Mouse (Mus musculus) limb, embryonic 11.5 days (tissue): ENCODE results near the gene Fbxo5. TPM values are rescaled to one million over a fixed set of nuclear protein-coding genes. Genes with fewer than 3 reads are reported as not detected.

Experiments used
- ATAC-seq: fragments of 200-750 bp; cut with Nextera tagmentation; 2 replicates; pipeline ENCODE4 v1.8.0; 2017; ENCODE audit warnings: low read depth; ENCODE audit not compliant: insufficient number of reproducible peaks, low FRiP score, low TSS enrichment
- DNase-seq: peaks from one replicate; pipeline ENCODE4 v3.0.0-alpha.2; 2015; ENCODE audit warnings: low spot score
- H3K27ac ChIP-seq: fragments of 300-500 bp; sonication (generic); replicated peaks from 2 replicates; pipeline ENCODE4 v1.5.1; 2014; ENCODE audit warnings: low read depth, mild to moderate bottlenecking, low read length
- H3K27me3 ChIP-seq: fragments of 300-500 bp; sonication (generic); 2 replicates; pipeline ENCODE4 v1.6.1; 2014; ENCODE audit warnings: mild to moderate bottlenecking, low read length, mixed read lengths; ENCODE audit not compliant: control insufficient read depth, insufficient read depth
- H3K36me3 ChIP-seq: fragments of 300-500 bp; sonication (generic); 2 replicates; pipeline ENCODE4 v1.6.1; 2014; ENCODE audit warnings: mild to moderate bottlenecking, low read length, moderate library complexity, mixed read lengths; ENCODE audit not compliant: control insufficient read depth, insufficient read depth
- H3K4me1 ChIP-seq: fragments of 300-500 bp; sonication (generic); 2 replicates; pipeline ENCODE4 v1.6.1; 2014; ENCODE audit warnings: low read length, mixed read lengths; ENCODE audit not compliant: control insufficient read depth, insufficient read depth
- H3K4me2 ChIP-seq: fragments of 300-500 bp; sonication (generic); 2 replicates; pipeline ENCODE4 v1.6.1; 2014; ENCODE audit warnings: low read depth, mild to moderate bottlenecking, moderate library complexity; ENCODE audit not compliant: severe bottlenecking
- H3K4me3 ChIP-seq: fragments of 300-500 bp; sonication (generic); 2 replicates; pipeline ENCODE4 v1.5.1; 2014; ENCODE audit warnings: low read depth, low read length
- H3K9ac ChIP-seq: fragments of 300-500 bp; sonication (generic); 2 replicates; pipeline ENCODE4 v1.6.1; 2014; ENCODE audit warnings: mild to moderate bottlenecking, low read length
- H3K9me3 ChIP-seq: fragments of 300-500 bp; sonication (generic); 2 replicates; pipeline ENCODE4 v1.6.1; 2016; ENCODE audit warnings: low read length; ENCODE audit not compliant: control insufficient read depth
- WGBS: fragments of 180-500 bp; shearing (Covaris S2); extraction: QIAGEN DNeasy Blood & Tissue Kit; methylation state at CpG from one replicate; pipeline ENCODE4 v1.1.7; 2014; 5-methylcytosine and 5-hydroxymethylcytosine counted together
- polyA plus RNA-seq: library from polyadenylated mRNA; unstranded; fragments of >200 nt; fragmentation: Nextera tagmentation; extraction: Ambion mirVana; gene quantifications from 2 replicates; pipeline ENCODE4 v1.2.1, GENCODE M21; 2014

Fbxo5 gene
- polyA plus RNA-seq, 1 experiment from 2014 or later: 100 TPM

DNA sequence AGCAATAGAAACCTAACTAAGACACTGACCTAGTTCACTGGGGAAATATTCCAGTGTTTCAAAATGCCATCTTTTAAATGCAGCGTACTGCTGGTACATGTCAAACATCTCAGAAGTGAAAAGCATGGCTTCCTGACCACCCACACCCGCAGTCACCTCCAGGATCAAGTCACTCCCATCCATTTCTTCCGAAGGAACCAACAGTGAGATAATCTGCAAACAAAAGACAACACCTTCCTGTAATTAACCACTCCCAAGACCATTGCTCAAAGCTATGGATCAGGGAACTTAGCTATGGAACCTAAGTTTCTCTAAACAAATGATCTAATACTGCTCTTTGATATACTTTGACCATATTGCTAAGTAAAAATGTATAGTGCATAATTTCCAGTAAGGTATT, 13.4 kb upstream of the Fbxo5 start:
- DNase-seq (no peak), ATAC-seq (no peak)
- no peaks in the 10 kb centered on the region; the same call in 1 of the 2 replicates for H3K9me3 ChIP-seq
- no peaks in the 10 kb centered on the region for H3K27me3 ChIP-seq
- no peak overlapping the region for H3K4me3 ChIP-seq
- 94% methylated on average over 3 of the region's 3 CpGs for WGBS
- peaks cover 14% of the 10 kb centered on the region for H3K36me3 ChIP-seq
- H3K4me2 ChIP-seq: no peak overlapping the region
- peaks cover 2% of the 10 kb centered on the region; the same call in 1 of the 2 replicates for H3K4me1 ChIP-seq
- H3K27ac ChIP-seq: no peak overlapping the region
- no peak overlapping the region for H3K9ac ChIP-seq

DNA sequence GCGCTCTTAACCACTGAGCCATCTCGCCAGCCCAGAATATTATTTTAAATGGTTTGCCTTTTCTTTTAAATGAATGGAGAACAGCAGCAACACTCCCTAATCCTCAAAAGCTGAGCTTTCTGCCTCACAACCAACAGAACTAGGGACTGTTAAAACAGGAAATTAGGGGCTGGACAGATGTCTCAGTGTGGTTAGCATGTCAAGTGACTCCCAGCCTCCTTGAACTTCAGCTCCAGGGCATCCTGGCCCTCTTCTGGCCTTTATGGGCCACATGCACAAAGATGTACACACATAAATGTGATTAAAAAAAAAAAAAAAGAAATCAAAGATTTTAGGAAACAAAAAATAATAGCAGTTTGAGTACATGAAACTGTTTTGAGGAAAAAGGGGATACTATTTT, 10.6 kb upstream of the Fbxo5 start:
- no peak for ATAC-seq
- DNase-seq: no peak
- Histone ChIP-seq H3K27me3 (no peaks in the 10 kb centered on the region), H3K4me1 (no peaks in the 10 kb centered on the region), H3K4me3 (no peak overlapping the region), H3K9me3 (no peaks in the 10 kb centered on the region; the same call in 1 of the 2 replicates), H3K36me3 (peaks cover 17% of the 10 kb centered on the region), H3K9ac (no peak overlapping the region), H3K4me2 (no peak overlapping the region), H3K27ac (no peak overlapping the region)
- 95% methylated on average over 2 of the region's 2 CpGs for WGBS

DNA sequence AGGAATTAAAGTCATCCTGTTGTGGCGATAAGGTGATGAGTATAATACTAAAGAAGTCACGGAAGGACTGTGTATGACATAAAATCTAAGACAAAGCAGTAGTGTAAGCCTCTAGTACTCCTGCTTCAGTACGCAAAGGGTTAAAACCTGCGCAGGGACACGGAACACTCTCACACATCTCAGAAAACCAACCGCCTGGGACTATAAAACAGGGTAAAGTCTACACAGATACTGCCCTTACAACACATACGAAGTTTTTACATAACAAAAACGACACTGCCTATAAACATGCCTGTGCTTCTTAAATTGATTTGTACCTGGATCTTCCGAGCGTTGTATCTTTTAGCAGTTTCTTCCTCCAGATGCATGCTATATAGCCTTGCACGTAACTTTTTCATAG, 8.3 kb upstream of the Fbxo5 start:
- Histone ChIP-seq H3K27me3 (no peaks in the 10 kb centered on the region), H3K27ac (no peak overlapping the region), H3K36me3 (peaks cover 17% of the 10 kb centered on the region), H3K4me2 (no peak overlapping the region), H3K9me3 (no peaks in the 10 kb centered on the region; the same call in 1 of the 2 replicates), H3K9ac (no peak overlapping the region), H3K4me1 (no peaks in the 10 kb centered on the region), H3K4me3 (no peak overlapping the region)
- no peak for ATAC-seq
- whole genome bisulfite sequencing: 93% methylated on average over 11 of the region's 11 CpGs
- no peak for DNase-seq

DNA sequence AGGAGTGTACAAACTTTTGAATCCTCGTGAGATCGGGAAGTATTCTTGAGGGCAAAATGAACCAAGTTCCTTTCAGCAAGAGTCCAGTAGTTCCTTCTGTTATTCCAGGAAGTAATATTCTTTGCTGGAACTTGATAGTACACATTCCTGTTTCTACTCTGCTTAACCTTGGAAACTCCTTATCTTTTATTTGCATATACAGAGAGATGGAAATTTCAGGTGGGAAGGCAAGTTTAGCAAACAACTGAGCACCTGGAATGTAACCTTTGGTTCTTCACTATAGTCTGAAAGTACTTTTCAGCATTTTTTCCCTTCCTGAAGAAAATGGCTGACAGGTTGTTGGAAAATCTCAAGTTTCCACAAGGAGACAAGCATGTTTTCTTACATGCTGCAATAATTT, 2.3 kb upstream of the Fbxo5 start:
- peaks cover 3% of the 10 kb centered on the region; the same call in 1 of the 2 replicates for H3K36me3 ChIP-seq
- H3K9me3 ChIP-seq: no peaks in the 10 kb centered on the region
- WGBS: 83% methylated on average over 2 of the region's 2 CpGs
- no peaks in the 10 kb centered on the region for H3K27me3 ChIP-seq
- 0 out of 2 replicates have a peak, but pooled peaks cover 5% of the 10 kb centered on the region for H3K4me1 ChIP-seq
- no peak overlapping the region for H3K4me2 ChIP-seq
- no peak overlapping the region for H3K9ac ChIP-seq
- DNase-seq: no peak
- no peak for ATAC-seq
- no peak overlapping the region for H3K27ac ChIP-seq
- no peak overlapping the region for H3K4me3 ChIP-seq

DNA sequence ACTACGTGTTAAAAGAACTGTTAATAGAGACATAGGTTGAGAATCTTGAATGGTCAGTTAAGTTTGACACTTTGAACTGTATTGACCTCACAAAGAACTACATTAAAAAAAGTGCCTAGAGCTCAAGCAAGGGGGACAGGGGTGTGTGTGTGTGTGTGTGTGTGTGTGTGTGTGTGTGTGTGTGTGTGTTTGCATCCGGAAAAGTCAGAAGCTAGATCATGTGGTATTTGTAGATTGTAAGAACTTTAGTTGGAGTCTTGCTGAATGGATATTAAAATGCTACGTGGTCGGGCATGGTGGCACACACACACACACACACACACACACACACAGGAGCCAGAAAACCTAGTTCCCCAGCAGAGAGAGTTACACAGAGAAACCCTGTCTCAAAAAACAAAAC, 1.6 kb upstream of the Fbxo5 start:
- Histone ChIP-seq H3K9ac (no peak overlapping the region), H3K4me1 (0 out of 2 replicates have a peak, but pooled peaks cover 7% of the 10 kb centered on the region), H3K4me3 (no peak overlapping the region), H3K9me3 (no peaks in the 10 kb centered on the region), H3K27ac (no peak overlapping the region), H3K4me2 (no peak overlapping the region), H3K36me3 (peaks cover 6% of the 10 kb centered on the region; the same call in 1 of the 2 replicates), H3K27me3 (no peaks in the 10 kb centered on the region)
- ATAC-seq: no peak
- no peak for DNase-seq
- 80% methylated on average over 4 of the region's 4 CpGs for WGBS

DNA sequence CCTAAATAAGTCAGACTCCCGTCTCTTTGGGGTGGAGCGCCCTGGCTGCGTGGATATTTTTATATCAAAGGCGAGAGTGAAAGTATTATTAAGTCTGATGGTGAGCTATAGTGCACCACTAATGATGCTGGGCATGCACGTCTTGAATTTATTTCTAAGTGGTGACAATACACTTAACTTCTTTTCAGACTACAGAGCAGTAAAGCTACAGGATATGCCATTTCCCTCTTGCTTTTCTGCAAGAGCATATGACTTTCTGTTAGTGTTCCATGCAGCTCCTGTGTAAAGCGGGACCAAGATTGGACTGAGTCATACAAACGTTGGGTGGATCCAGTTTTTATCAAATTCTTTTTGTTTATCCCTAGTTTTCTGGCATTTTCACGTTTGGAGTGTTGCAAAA, 1.0 kb upstream of the Fbxo5 start:
- Histone ChIP-seq H3K9ac (peak overlapping the region; percentile 47), H3K4me3 (peak overlapping the region; percentile 75), H3K9me3 (no peaks in the 10 kb centered on the region), H3K4me2 (peak overlapping the region; percentile 39), H3K27me3 (no peaks in the 10 kb centered on the region), H3K27ac (peak overlapping the region; percentile 55; the same call in 1 of the 2 replicates), H3K36me3 (peaks cover 9% of the 10 kb centered on the region; the same call in 1 of the 2 replicates), H3K4me1 (0 out of 2 replicates have a peak, but pooled peaks cover 7% of the 10 kb centered on the region)
- 23% methylated on average over 8 of the region's 8 CpGs for WGBS
- ATAC-seq (peak; percentile 6; the same call in 1 of the 2 replicates), DNase-seq (no peak)

DNA sequence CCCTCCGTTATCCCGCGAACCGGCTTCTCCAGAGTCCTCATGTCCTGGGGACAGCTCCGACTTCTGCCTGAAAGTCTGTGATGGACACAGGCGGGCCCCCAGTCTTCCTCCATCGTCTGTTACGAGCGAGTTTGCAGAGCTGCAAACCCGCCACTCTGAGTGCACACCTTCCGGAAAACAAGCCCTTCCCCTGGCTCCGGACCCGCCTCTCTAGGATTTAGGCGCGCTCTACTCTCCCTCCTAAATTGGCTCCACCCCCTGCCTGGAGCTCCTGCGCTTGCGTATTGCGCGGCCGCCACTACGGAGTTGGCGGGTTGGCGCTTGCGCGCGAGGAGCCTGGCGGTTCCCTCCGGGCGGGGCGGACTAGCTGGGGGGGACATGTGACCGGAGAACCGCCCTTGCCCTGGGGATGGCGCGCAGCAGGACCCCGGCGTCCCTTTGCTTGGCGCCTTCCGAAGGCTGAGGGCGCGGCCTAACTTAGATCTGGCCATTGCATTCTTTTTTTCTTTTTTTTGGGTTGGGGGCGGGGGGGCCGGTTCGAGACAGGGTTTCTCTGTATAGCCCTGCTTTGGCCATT, 419 bp upstream of the Fbxo5 start:
- DNase-seq: peak; percentile 94
- peak overlapping the region; percentile 39 for H3K4me2 ChIP-seq
- 0 out of 2 replicates have a peak, but pooled peaks cover 7% of the 10 kb centered on the region for H3K4me1 ChIP-seq
- ATAC-seq: peak; percentile 94
- no peaks in the 10 kb centered on the region for H3K27me3 ChIP-seq
- peaks cover 13% of the 10 kb centered on the region; the same call in 1 of the 2 replicates for H3K36me3 ChIP-seq
- H3K27ac ChIP-seq: peak overlapping the region; percentile 70; the same call in 1 of the 2 replicates
- no peaks in the 10 kb centered on the region for H3K9me3 ChIP-seq
- under 1% methylated on average over 43 of the region's 43 CpGs for WGBS
- peak overlapping the region; percentile 72 for H3K9ac ChIP-seq
- H3K4me3 ChIP-seq: peak overlapping the region; percentile 75

DNA sequence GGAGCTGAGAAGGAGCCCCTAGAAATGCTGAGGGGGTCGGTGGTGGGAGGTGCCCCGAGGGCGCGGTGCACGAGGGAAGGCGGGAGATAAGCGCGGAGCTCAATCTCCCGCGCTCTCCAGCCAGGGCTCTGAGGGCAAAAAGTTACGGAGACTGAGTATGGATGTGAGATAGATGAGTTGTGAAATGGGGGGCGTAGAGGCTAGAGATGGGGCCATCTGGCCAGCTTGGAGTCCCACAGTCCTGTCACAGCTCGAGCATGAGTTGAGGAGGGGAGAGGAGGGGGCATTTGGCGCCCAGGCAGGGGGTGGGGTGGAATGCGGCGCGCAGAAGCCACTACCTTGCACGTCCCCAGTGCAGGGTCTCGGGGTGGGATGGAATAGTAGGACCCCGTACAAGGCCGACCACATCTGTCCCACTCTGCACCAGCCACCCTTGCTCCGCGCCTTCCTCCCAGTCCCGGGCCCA, 676 bp downstream of the Fbxo5 start:
- Histone ChIP-seq H3K4me3 (peak overlapping the region; percentile 75), H3K4me1 (0 out of 2 replicates have a peak, but pooled peaks cover 7% of the 10 kb centered on the region), H3K27ac (peak overlapping the region; percentile 81), H3K4me2 (peak overlapping the region; percentile 67), H3K36me3 (peaks cover 24% of the 10 kb centered on the region; the same call in 1 of the 2 replicates), H3K27me3 (no peaks in the 10 kb centered on the region), H3K9ac (peak overlapping the region; percentile 72), H3K9me3 (no peaks in the 10 kb centered on the region)
- DNase-seq: peak; percentile 64
- WGBS: 0% methylated on average over 24 of the region's 24 CpGs
- ATAC-seq: peak; percentile 60
